Mouse (Mus musculus): ENCODE measurements at regions not wholly inside any gene's neighbourhood (a gene's known extent, or its start where the extent isn't known, plus 50 kb on each side); places are given as distances from the start of the nearest gene placed in this dataset.

GRCm38 (mm10) chr8:89210684-89211083, 166.7 kb upstream of the Sall1 start:
- H3K36me3 ChIP-seq, result no peaks in the 10 kb centered on the region
- H3K27me3 ChIP-seq, result no peaks in the 10 kb centered on the region
- H3K9ac ChIP-seq, result no peak overlapping the region
- H3K27ac ChIP-seq, result no peak overlapping the region
- H3K9me3 ChIP-seq, result no peaks in the 10 kb centered on the region
- no peak for ATAC-seq (ENCODE audit: low FRiP score)
- no peak overlapping the region for H3K4me3 ChIP-seq
- H3K4me1 ChIP-seq (replicated peaks), result no peaks in the 10 kb centered on the region
- H3K4me2 ChIP-seq, result no peak overlapping the region
- WGBS, result 69% methylated on average over 1 of the region's 1 CpGs

GRCm38 (mm10) chr8:89207891-89208290, 163.9 kb upstream of the Sall1 start:
- Histone ChIP-seq H3K4me2 (no peak overlapping the region), H3K9me3 (no peaks in the 10 kb centered on the region), H3K27ac (no peak overlapping the region), H3K36me3 (no peaks in the 10 kb centered on the region), H3K4me3 (no peak overlapping the region), H3K4me1 (replicated peaks) (no peaks in the 10 kb centered on the region), H3K9ac (no peak overlapping the region), H3K27me3 (no peaks in the 10 kb centered on the region)
- ATAC-seq (ENCODE audit: low FRiP score), result no peak
- 88% methylated on average over 2 of the region's 2 CpGs for WGBS

- Histone ChIP-seq H3K27ac (peak overlapping the region; percentile 35), H3K36me3 (no peaks in the 10 kb centered on the region), H3K4me1 (replicated peaks) (peaks cover 9% of the 10 kb centered on the region), H3K9ac (no peak overlapping the region), H3K27me3 (0 out of 2 replicates have a peak, but pooled peaks cover 3% of the 10 kb centered on the region), H3K9me3 (no peaks in the 10 kb centered on the region), H3K4me2 (no peak overlapping the region), H3K4me3 (no peak overlapping the region)
- peak; percentile 65; the same call in 1 of the 2 replicates for ATAC-seq (ENCODE audit: low FRiP score)
- WGBS, result 49% methylated on average over 5 of the region's 5 CpGs
Measured at GRCm38 (mm10) chr8:89202484-89203096, 158.6 kb upstream of the Sall1 start.

- Histone ChIP-seq H3K9me3 (no peaks in the 10 kb centered on the region), H3K27me3 (0 out of 2 replicates have a peak, but pooled peaks cover 3% of the 10 kb centered on the region), H3K27ac (no peak overlapping the region), H3K36me3 (no peaks in the 10 kb centered on the region), H3K4me1 (replicated peaks) (peaks cover 9% of the 10 kb centered on the region), H3K9ac (no peak overlapping the region), H3K4me2 (no peak overlapping the region), H3K4me3 (no peak overlapping the region)
- no peak for ATAC-seq (ENCODE audit: low FRiP score)
- 78% methylated on average over 2 of the region's 2 CpGs for WGBS
Measured at GRCm38 (mm10) chr8:89200301-89200700, 156.3 kb upstream of the Sall1 start.

GRCm38 (mm10) chr8:89185314-89185713, 141.4 kb upstream of the Sall1 start:
- H3K4me2 ChIP-seq, result peak overlapping the region; percentile 6; the same call in 1 of the 2 replicates
- no peak overlapping the region for H3K4me3 ChIP-seq
- no peak overlapping the region for H3K27ac ChIP-seq
- no peaks in the 10 kb centered on the region for H3K9me3 ChIP-seq
- WGBS, result 41% methylated on average over 17 of the region's 17 CpGs
- H3K9ac ChIP-seq, result no peak overlapping the region
- H3K36me3 ChIP-seq, result no peaks in the 10 kb centered on the region
- H3K27me3 ChIP-seq, result peaks cover 5% of the 10 kb centered on the region; the same call in 1 of the 2 replicates
- H3K4me1 ChIP-seq (replicated peaks), result peaks cover 11% of the 10 kb centered on the region
- ATAC-seq (ENCODE audit: low FRiP score), result no peak

- 93% methylated on average over 7 of the region's 7 CpGs for WGBS
- no peaks in the 10 kb centered on the region for H3K9me3 ChIP-seq
- ATAC-seq (ENCODE audit: low FRiP score), result no peak
Measured at GRCm38 (mm10) chr8:89175631-89176030, 131.7 kb upstream of the Sall1 start.

GRCm38 (mm10) chr8:89171561-89171960, 127.6 kb upstream of the Sall1 start:
- H3K36me3 ChIP-seq, result no peaks in the 10 kb centered on the region
- H3K4me2 ChIP-seq, result no peak overlapping the region
- H3K27me3 ChIP-seq, result no peaks in the 10 kb centered on the region
- no peaks in the 10 kb centered on the region; the same call in 1 of the 2 replicates for H3K4me1 ChIP-seq (replicated peaks)
- H3K9me3 ChIP-seq, result no peaks in the 10 kb centered on the region
- H3K9ac ChIP-seq, result no peak overlapping the region
- ATAC-seq (ENCODE audit: low FRiP score), result no peak
- WGBS, result 89% methylated on average over 5 of the region's 5 CpGs
- H3K4me3 ChIP-seq, result no peak overlapping the region
- no peak overlapping the region for H3K27ac ChIP-seq

More at GRCm38 (mm10) chr8:89175631-89176030, 131.7 kb upstream of the Sall1 start:
- no peak overlapping the region for H3K4me3 ChIP-seq
- H3K27ac ChIP-seq, result no peak overlapping the region
- no peaks in the 10 kb centered on the region for H3K36me3 ChIP-seq
- H3K27me3 ChIP-seq, result no peaks in the 10 kb centered on the region
- no peaks in the 10 kb centered on the region for H3K4me1 ChIP-seq (replicated peaks)
- H3K9ac ChIP-seq, result no peak overlapping the region
- H3K4me2 ChIP-seq, result no peak overlapping the region

- 52% methylated on average over 7 of the region's 7 CpGs for WGBS
- Histone ChIP-seq H3K4me3 (no peak overlapping the region), H3K27ac (no peak overlapping the region), H3K9me3 (no peaks in the 10 kb centered on the region), H3K4me1 (replicated peaks) (no peaks in the 10 kb centered on the region; the same call in 1 of the 2 replicates), H3K36me3 (no peaks in the 10 kb centered on the region), H3K9ac (no peak overlapping the region), H3K27me3 (no peaks in the 10 kb centered on the region), H3K4me2 (no peak overlapping the region)
- no peak for ATAC-seq (ENCODE audit: low FRiP score)
Measured at GRCm38 (mm10) chr8:89169484-89169883, 125.5 kb upstream of the Sall1 start.

GRCm38 (mm10) chr8:89167026-89167425, 123.1 kb upstream of the Sall1 start:
- Histone ChIP-seq H3K9me3 (no peaks in the 10 kb centered on the region), H3K4me3 (no peak overlapping the region), H3K36me3 (no peaks in the 10 kb centered on the region), H3K27ac (no peak overlapping the region), H3K27me3 (no peaks in the 10 kb centered on the region), H3K4me2 (no peak overlapping the region), H3K4me1 (replicated peaks) (no peaks in the 10 kb centered on the region; the same call in 1 of the 2 replicates), H3K9ac (no peak overlapping the region)
- 46% methylated on average over 4 of the region's 4 CpGs for WGBS
- no peak for ATAC-seq (ENCODE audit: low FRiP score)

GRCm38 (mm10) chr8:89156909-89157308, 112.9 kb upstream of the Sall1 start:
- ATAC-seq (ENCODE audit: low FRiP score), result no peak
- peaks cover 18% of the 10 kb centered on the region for H3K4me1 ChIP-seq (replicated peaks)
- no peak overlapping the region for H3K4me3 ChIP-seq
- no peaks in the 10 kb centered on the region for H3K9me3 ChIP-seq
- 97% methylated on average over 1 of the region's 1 CpGs for WGBS
- H3K27me3 ChIP-seq, result no peaks in the 10 kb centered on the region
- no peak overlapping the region for H3K4me2 ChIP-seq
- no peaks in the 10 kb centered on the region for H3K36me3 ChIP-seq
- no peak overlapping the region for H3K9ac ChIP-seq
- H3K27ac ChIP-seq, result no peak overlapping the region

GRCm38 (mm10) chr8:89153605-89154004, 109.6 kb upstream of the Sall1 start:
- no peak overlapping the region for H3K27ac ChIP-seq
- 77% methylated on average over 3 of the region's 3 CpGs for WGBS
- peaks cover 18% of the 10 kb centered on the region for H3K4me1 ChIP-seq (replicated peaks)
- H3K4me3 ChIP-seq, result no peak overlapping the region
- ATAC-seq (ENCODE audit: low FRiP score), result no peak
- H3K9me3 ChIP-seq, result no peaks in the 10 kb centered on the region
- no peaks in the 10 kb centered on the region for H3K36me3 ChIP-seq
- no peak overlapping the region for H3K9ac ChIP-seq
- no peak overlapping the region for H3K4me2 ChIP-seq
- H3K27me3 ChIP-seq, result no peaks in the 10 kb centered on the region

- Histone ChIP-seq H3K27me3 (no peaks in the 10 kb centered on the region), H3K4me1 (replicated peaks) (peaks cover 18% of the 10 kb centered on the region), H3K9me3 (no peaks in the 10 kb centered on the region), H3K4me2 (0 out of 2 replicates have a peak overlapping the region, but pooled peaks have one; percentile 25), H3K9ac (no peak overlapping the region), H3K4me3 (no peak overlapping the region), H3K36me3 (no peaks in the 10 kb centered on the region), H3K27ac (no peak overlapping the region)
- no peak for ATAC-seq (ENCODE audit: low FRiP score)
- WGBS, result 23% methylated on average over 17 of the region's 17 CpGs
Measured at GRCm38 (mm10) chr8:89152867-89153595, 109.1 kb upstream of the Sall1 start.

- 75% methylated on average over 8 of the region's 8 CpGs for WGBS
- ATAC-seq (ENCODE audit: low FRiP score), result no peak
- H3K9me3 ChIP-seq, result no peaks in the 10 kb centered on the region
- H3K4me3 ChIP-seq, result no peak overlapping the region
- no peak overlapping the region for H3K9ac ChIP-seq
- H3K27ac ChIP-seq, result no peak overlapping the region
- peaks cover 18% of the 10 kb centered on the region for H3K4me1 ChIP-seq (replicated peaks)
- no peak overlapping the region for H3K4me2 ChIP-seq
- no peaks in the 10 kb centered on the region for H3K27me3 ChIP-seq
- H3K36me3 ChIP-seq, result no peaks in the 10 kb centered on the region
Measured at GRCm38 (mm10) chr8:89152331-89152730, 108.4 kb upstream of the Sall1 start.
